Mouse (Mus musculus): Measurements from ENCODE around the gene Nfib. TPM values are rescaled to one million over a fixed set of nuclear protein-coding genes. Genes with fewer than 3 reads are reported as not detected.
A peak's percentile ranks its signal among the peaks of the same experiment; 100 is the strongest.

The Nfib gene
- polyA plus RNA-seq, 1 experiment from 2014 or later: 71.3 TPM

- Histone ChIP-seq H3K4me1 (replicated peaks) (peaks cover 22% of the 10 kb centered on the region), H3K4me2 (no peak overlapping the region), H3K36me3 (no peaks in the 10 kb centered on the region), H3K4me3 (no peak overlapping the region), H3K9me3 (no peaks in the 10 kb centered on the region), H3K9ac (no peak overlapping the region), H3K27ac (replicated peaks) (peak overlapping the region; percentile 53; the same call in 1 of the 2 replicates), H3K27me3 (no peaks in the 10 kb centered on the region)
- peak; percentile 82 for ATAC-seq (ENCODE audit: low read depth)
- WGBS: 45% methylated on average over 6 of the region's 6 CpGs
Measured at GRCm38 (mm10) chr4:82643022-82643733, 62.4 kb downstream of the Nfib start.

GRCm38 (mm10) chr4:82641066-82641680 is 64.4 kb downstream of the Nfib start:
- WGBS: 88% methylated on average over 4 of the region's 5 CpGs
- no peaks in the 10 kb centered on the region for H3K27me3 ChIP-seq
- no peaks in the 10 kb centered on the region for H3K36me3 ChIP-seq
- H3K27ac ChIP-seq (replicated peaks): no peak overlapping the region
- H3K9ac ChIP-seq: no peak overlapping the region
- no peak overlapping the region for H3K4me2 ChIP-seq
- no peaks in the 10 kb centered on the region for H3K9me3 ChIP-seq
- peaks cover 32% of the 10 kb centered on the region for H3K4me1 ChIP-seq (replicated peaks)
- no peak overlapping the region for H3K4me3 ChIP-seq
- ATAC-seq (ENCODE audit: low read depth): no peak

GRCm38 (mm10) chr4:82638251-82638650 is 67.3 kb downstream of the Nfib start:
- Histone ChIP-seq H3K4me2 (no peak overlapping the region), H3K9ac (no peak overlapping the region), H3K4me1 (replicated peaks) (peaks cover 17% of the 10 kb centered on the region), H3K27me3 (no peaks in the 10 kb centered on the region), H3K27ac (replicated peaks) (no peak overlapping the region), H3K9me3 (no peaks in the 10 kb centered on the region), H3K36me3 (no peaks in the 10 kb centered on the region), H3K4me3 (no peak overlapping the region)
- no peak for ATAC-seq (ENCODE audit: low read depth)
- WGBS: 90% methylated on average over 9 of the region's 9 CpGs

- H3K4me2 ChIP-seq: no peak overlapping the region
- no peaks in the 10 kb centered on the region for H3K36me3 ChIP-seq
- no peak overlapping the region for H3K27ac ChIP-seq (replicated peaks)
- 34% methylated on average over 4 of the region's 4 CpGs for WGBS
- ATAC-seq (ENCODE audit: low read depth): no peak
- no peaks in the 10 kb centered on the region for H3K9me3 ChIP-seq
- no peaks in the 10 kb centered on the region for H3K27me3 ChIP-seq
- no peak overlapping the region for H3K4me3 ChIP-seq
- H3K9ac ChIP-seq: no peak overlapping the region
- H3K4me1 ChIP-seq (replicated peaks): peaks cover 13% of the 10 kb centered on the region; the same call in 1 of the 2 replicates
Measured at GRCm38 (mm10) chr4:82637633-82638032, 67.9 kb downstream of the Nfib start.

- Histone ChIP-seq H3K4me2 (no peak overlapping the region), H3K4me1 (replicated peaks) (peaks cover 13% of the 10 kb centered on the region; the same call in 1 of the 2 replicates), H3K36me3 (no peaks in the 10 kb centered on the region), H3K27me3 (no peaks in the 10 kb centered on the region), H3K9me3 (no peaks in the 10 kb centered on the region), H3K9ac (no peak overlapping the region), H3K27ac (replicated peaks) (no peak overlapping the region), H3K4me3 (no peak overlapping the region)
- ATAC-seq (ENCODE audit: low read depth): no peak
- WGBS: 62% methylated on average over 5 of the region's 5 CpGs
Measured at GRCm38 (mm10) chr4:82636658-82637057, 68.9 kb downstream of the Nfib start.

GRCm38 (mm10) chr4:82635881-82636280 is 69.7 kb downstream of the Nfib start:
- 71% methylated on average over 5 of the region's 5 CpGs for WGBS
- no peak for ATAC-seq (ENCODE audit: low read depth)

GRCm38 (mm10) chr4:82635118-82635517 is 70.4 kb downstream of the Nfib start:
- no peak for ATAC-seq (ENCODE audit: low read depth)
- 97% methylated on average over 11 of the region's 11 CpGs for WGBS

More at GRCm38 (mm10) chr4:82635881-82636280, 69.7 kb downstream of the Nfib start:
- Histone ChIP-seq H3K27me3 (no peaks in the 10 kb centered on the region), H3K27ac (replicated peaks) (no peak overlapping the region), H3K4me3 (no peak overlapping the region), H3K36me3 (no peaks in the 10 kb centered on the region), H3K9ac (no peak overlapping the region), H3K4me1 (replicated peaks) (peaks cover 13% of the 10 kb centered on the region; the same call in 1 of the 2 replicates), H3K9me3 (no peaks in the 10 kb centered on the region), H3K4me2 (no peak overlapping the region)

GRCm38 (mm10) chr4:82634365-82634764 is 71.2 kb downstream of the Nfib start:
- Histone ChIP-seq H3K4me1 (replicated peaks) (peaks cover 13% of the 10 kb centered on the region; the same call in 1 of the 2 replicates), H3K4me3 (no peak overlapping the region), H3K27ac (replicated peaks) (no peak overlapping the region), H3K9me3 (no peaks in the 10 kb centered on the region), H3K27me3 (no peaks in the 10 kb centered on the region), H3K4me2 (no peak overlapping the region), H3K9ac (no peak overlapping the region), H3K36me3 (no peaks in the 10 kb centered on the region)
- ATAC-seq (ENCODE audit: low read depth): no peak
- 79% methylated on average over 7 of the region's 7 CpGs for WGBS

More at GRCm38 (mm10) chr4:82635118-82635517, 70.4 kb downstream of the Nfib start:
- Histone ChIP-seq H3K4me2 (no peak overlapping the region), H3K9me3 (no peaks in the 10 kb centered on the region), H3K27me3 (no peaks in the 10 kb centered on the region), H3K4me1 (replicated peaks) (peaks cover 13% of the 10 kb centered on the region; the same call in 1 of the 2 replicates), H3K9ac (no peak overlapping the region), H3K4me3 (no peak overlapping the region), H3K36me3 (no peaks in the 10 kb centered on the region), H3K27ac (replicated peaks) (no peak overlapping the region)

GRCm38 (mm10) chr4:82624285-82625045 is 81.1 kb downstream of the Nfib start:
- Histone ChIP-seq H3K4me1 (replicated peaks) (peaks cover 32% of the 10 kb centered on the region), H3K27me3 (no peaks in the 10 kb centered on the region), H3K4me3 (no peak overlapping the region), H3K36me3 (no peaks in the 10 kb centered on the region), H3K4me2 (no peak overlapping the region), H3K9me3 (no peaks in the 10 kb centered on the region), H3K27ac (replicated peaks) (no peak overlapping the region), H3K9ac (no peak overlapping the region)
- WGBS: 86% methylated on average over 8 of the region's 8 CpGs
- no peak for ATAC-seq (ENCODE audit: low read depth)

GRCm38 (mm10) chr4:82623835-82624234 is 81.7 kb downstream of the Nfib start:
- no peak overlapping the region for H3K4me3 ChIP-seq
- ATAC-seq (ENCODE audit: low read depth): no peak
- H3K4me2 ChIP-seq: no peak overlapping the region
- no peaks in the 10 kb centered on the region for H3K36me3 ChIP-seq
- WGBS: 76% methylated on average over 4 of the region's 4 CpGs
- H3K27ac ChIP-seq (replicated peaks): peak overlapping the region; percentile 85
- H3K9ac ChIP-seq: no peak overlapping the region
- peaks cover 34% of the 10 kb centered on the region for H3K4me1 ChIP-seq (replicated peaks)
- no peaks in the 10 kb centered on the region for H3K9me3 ChIP-seq
- H3K27me3 ChIP-seq: no peaks in the 10 kb centered on the region

GRCm38 (mm10) chr4:82623081-82623538 is 82.4 kb downstream of the Nfib start:
- Histone ChIP-seq H3K4me2 (no peak overlapping the region), H3K4me3 (no peak overlapping the region), H3K9ac (peak overlapping the region; percentile 12; the same call in 1 of the 2 replicates), H3K36me3 (no peaks in the 10 kb centered on the region), H3K27ac (replicated peaks) (peak overlapping the region; percentile 85), H3K4me1 (replicated peaks) (peaks cover 40% of the 10 kb centered on the region), H3K9me3 (no peaks in the 10 kb centered on the region), H3K27me3 (no peaks in the 10 kb centered on the region)
- 63% methylated on average over 12 of the region's 12 CpGs for WGBS
- peak; percentile 44 for ATAC-seq (ENCODE audit: low read depth)

GRCm38 (mm10) chr4:82622321-82622836 is 83.2 kb downstream of the Nfib start:
- peak overlapping the region; percentile 85 for H3K27ac ChIP-seq (replicated peaks)
- no peaks in the 10 kb centered on the region for H3K36me3 ChIP-seq
- no peak overlapping the region for H3K4me3 ChIP-seq
- no peaks in the 10 kb centered on the region for H3K27me3 ChIP-seq
- peak; percentile 84 for ATAC-seq (ENCODE audit: low read depth)
- peak overlapping the region; percentile 12; the same call in 1 of the 2 replicates for H3K9ac ChIP-seq
- 1% methylated on average over 3 of the region's 3 CpGs for WGBS
- H3K4me2 ChIP-seq: peak overlapping the region; percentile 25
- H3K4me1 ChIP-seq (replicated peaks): peaks cover 41% of the 10 kb centered on the region
- H3K9me3 ChIP-seq: no peaks in the 10 kb centered on the region

All from neural tube, embryonic 13.5 days (tissue).